Mouse (Mus musculus): ENCODE data around the gene Nup98.

- no peak for TF ChIP-seq CTCF (conservative IDR thresholded peaks at IDR 0.05; ENCODE audit: insufficient read depth, insufficient read length, low read depth, low read length)
- TF ChIP-seq POLR2A (IDR thresholded peaks at IDR 0.05; ENCODE audit: low read depth, low read length) = no peak
Observed at GRCm38 (mm10) chr7:102258753-102259152, 48.8 kb upstream of the Nup98 start.
